Mouse (Mus musculus): ENCODE results near the gene Cacna1d. TPM values are rescaled to one million over a fixed set of nuclear protein-coding genes. Genes with fewer than 3 reads are reported as not detected.

The Cacna1d gene
- polyA plus RNA-seq, 1 experiment from 2014 or later = 7.2 TPM

DNA sequence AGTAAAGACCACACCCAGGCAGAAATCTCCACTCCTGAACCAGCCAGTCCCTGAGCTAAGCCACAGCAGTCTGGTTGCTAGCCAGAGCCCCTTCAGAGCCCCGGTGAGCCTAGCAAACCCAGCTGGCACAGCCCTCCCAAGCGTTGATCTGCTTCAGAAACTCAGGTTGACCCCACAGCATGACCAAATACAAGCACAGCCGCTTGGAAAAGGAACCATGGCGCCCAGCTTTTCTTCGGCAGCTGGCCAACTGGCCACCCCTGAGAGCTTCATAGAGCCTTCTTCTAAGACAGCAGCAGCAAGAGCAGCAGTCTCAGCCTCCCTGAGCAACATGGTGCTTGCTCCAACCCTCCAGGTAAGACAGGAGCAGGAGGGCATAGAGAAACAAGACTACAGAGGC lies 28.1 kb upstream of the Cacna1d start:
- Histone ChIP-seq H3K9me3 (ENCODE audit: control insufficient read depth, low read length) (no peaks in the 10 kb centered on the region), H3K4me2 (ENCODE audit: low read length) (no peak overlapping the region), H3K36me3 (ENCODE audit: control insufficient read depth, insufficient read depth, low read length) (peaks cover 81% of the 10 kb centered on the region), H3K4me1 (replicated peaks; ENCODE audit: control insufficient read depth, insufficient read depth, low read length) (no peaks in the 10 kb centered on the region), H3K9ac (ENCODE audit: low read length) (no peak overlapping the region), H3K27ac (ENCODE audit: low read depth) (no peak overlapping the region), H3K27me3 (replicated peaks; ENCODE audit: control insufficient read depth, insufficient read depth, low read length) (no peaks in the 10 kb centered on the region), H3K4me3 (ENCODE audit: low read depth, low read length) (no peak overlapping the region)
- ATAC-seq (replicated peaks; ENCODE audit: low FRiP score, low TSS enrichment, low read depth) (no peak), DNase-seq (ENCODE audit: low spot score) (no peak)
- WGBS = 93% methylated on average over 5 of the region's 5 CpGs

DNA sequence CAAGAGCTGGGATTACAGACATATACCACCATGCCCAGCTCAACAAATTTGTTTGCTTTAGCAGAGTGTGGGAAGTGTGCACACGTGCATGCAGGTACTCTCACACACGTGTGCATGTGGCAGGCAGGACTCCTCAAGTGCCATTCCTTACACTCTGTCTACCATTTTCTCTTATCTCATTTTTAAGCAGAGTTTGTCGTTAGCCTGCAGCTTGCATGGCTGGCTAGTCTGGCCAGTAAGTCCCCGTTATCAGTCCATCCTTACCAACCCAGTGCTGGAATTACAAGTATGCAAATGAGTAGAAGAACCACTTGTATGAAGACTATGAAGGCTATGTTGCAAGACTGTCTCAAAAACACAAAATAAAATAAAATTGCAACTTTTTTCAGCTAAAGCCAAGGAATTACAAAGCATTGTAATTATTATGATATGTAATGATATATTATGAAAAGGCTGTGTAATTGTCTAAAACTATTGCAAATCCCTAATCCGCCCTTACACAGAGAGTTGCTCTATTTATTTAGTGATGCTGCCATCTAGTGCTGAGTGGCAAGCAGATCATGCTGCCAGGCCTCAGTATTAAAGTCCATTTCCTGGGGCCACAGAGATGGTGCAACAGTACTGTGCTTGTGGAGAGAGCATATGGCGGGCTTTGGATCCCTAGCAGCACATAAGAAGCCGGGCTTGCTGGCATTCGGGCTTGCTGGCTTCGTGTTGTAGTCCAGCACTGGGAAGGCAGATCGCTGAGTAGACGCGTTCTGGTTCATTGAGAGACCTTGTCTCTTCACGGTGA lies 24.9 kb upstream of the Cacna1d start:
- H3K9me3 ChIP-seq (ENCODE audit: control insufficient read depth, low read length) = no peaks in the 10 kb centered on the region
- no peak overlapping the region for H3K4me3 ChIP-seq (ENCODE audit: low read depth, low read length)
- ATAC-seq (replicated peaks; ENCODE audit: low FRiP score, low TSS enrichment, low read depth) (0 out of 2 replicates have a peak, but pooled peaks have one; percentile 70), DNase-seq (ENCODE audit: low spot score) (no peak)
- H3K9ac ChIP-seq (ENCODE audit: low read length) = no peak overlapping the region
- H3K36me3 ChIP-seq (ENCODE audit: control insufficient read depth, insufficient read depth, low read length) = peaks cover 80% of the 10 kb centered on the region
- H3K27me3 ChIP-seq (replicated peaks; ENCODE audit: control insufficient read depth, insufficient read depth, low read length) = no peaks in the 10 kb centered on the region
- WGBS = 82% methylated on average over 13 of the region's 13 CpGs
- no peak overlapping the region for H3K27ac ChIP-seq (ENCODE audit: low read depth)
- no peaks in the 10 kb centered on the region for H3K4me1 ChIP-seq (replicated peaks; ENCODE audit: control insufficient read depth, insufficient read depth, low read length)
- no peak overlapping the region for H3K4me2 ChIP-seq (ENCODE audit: low read length)

- DNase-seq (ENCODE audit: low spot score) (no peak), ATAC-seq (replicated peaks; ENCODE audit: low FRiP score, low TSS enrichment, low read depth) (no peak)
- Histone ChIP-seq H3K4me2 (ENCODE audit: low read length) (no peak overlapping the region), H3K9ac (ENCODE audit: low read length) (no peak overlapping the region), H3K27ac (ENCODE audit: low read depth) (no peak overlapping the region), H3K27me3 (replicated peaks; ENCODE audit: control insufficient read depth, insufficient read depth, low read length) (no peaks in the 10 kb centered on the region), H3K4me1 (replicated peaks; ENCODE audit: control insufficient read depth, insufficient read depth, low read length) (no peaks in the 10 kb centered on the region), H3K4me3 (ENCODE audit: low read depth, low read length) (no peak overlapping the region), H3K9me3 (ENCODE audit: control insufficient read depth, low read length) (no peaks in the 10 kb centered on the region), H3K36me3 (ENCODE audit: control insufficient read depth, insufficient read depth, low read length) (peaks cover 71% of the 10 kb centered on the region)
- WGBS = 88% methylated on average over 5 of the region's 5 CpGs
Measured at GRCm38 (mm10) chr14:30512896-30513295, 21.6 kb upstream of the Cacna1d start.

DNA sequence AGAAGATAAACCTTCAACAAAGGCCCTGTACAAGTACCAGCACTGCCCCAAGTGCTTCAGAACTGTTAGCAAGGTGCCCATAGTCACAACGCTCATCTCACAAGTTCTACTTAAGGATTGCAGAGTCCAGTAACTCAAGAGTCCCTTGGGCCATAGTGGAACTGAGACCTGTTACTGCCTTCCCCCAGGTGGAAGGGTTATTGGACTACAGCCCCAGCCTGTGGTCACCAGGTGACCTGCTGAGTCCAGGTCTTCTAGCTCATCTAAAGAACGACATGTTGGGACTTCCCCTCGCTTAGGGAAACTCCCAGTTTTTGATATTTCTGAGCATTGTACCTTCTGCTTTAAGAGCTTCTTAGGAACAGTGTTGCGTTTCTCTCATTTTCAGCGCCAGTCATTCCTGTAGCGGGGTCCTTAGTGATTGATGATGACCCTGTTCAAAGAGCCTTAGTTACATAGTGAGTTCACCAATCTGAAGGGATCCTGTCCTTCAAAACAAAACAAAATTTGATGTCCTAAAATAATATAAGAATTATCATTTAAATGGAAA lies 19.0 kb upstream of the Cacna1d start:
- H3K36me3 ChIP-seq (ENCODE audit: control insufficient read depth, insufficient read depth, low read length) = peaks cover 84% of the 10 kb centered on the region

DNA sequence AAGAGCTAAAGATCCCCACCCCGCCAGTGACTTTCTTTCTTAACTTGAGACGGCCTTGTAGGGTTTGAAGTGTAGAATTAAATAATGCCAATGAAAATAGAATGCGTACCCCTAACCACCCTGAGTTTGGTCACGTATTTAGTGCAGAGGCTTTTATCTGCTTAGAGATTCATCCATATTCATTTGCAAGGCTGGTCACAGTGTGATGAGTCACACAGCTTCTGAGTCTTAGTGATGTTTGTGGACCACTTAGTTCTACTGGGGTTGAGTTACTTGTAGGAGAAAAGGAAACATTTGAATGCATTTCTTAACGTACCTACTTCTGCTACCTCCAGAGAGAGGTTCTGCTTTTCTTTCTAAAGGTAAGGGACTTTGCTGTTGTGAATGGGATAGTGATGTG lies 13.7 kb upstream of the Cacna1d start:
- no peak overlapping the region for H3K27ac ChIP-seq (ENCODE audit: low read depth)
- DNase-seq (ENCODE audit: low spot score) (no peak), ATAC-seq (replicated peaks; ENCODE audit: low FRiP score, low TSS enrichment, low read depth) (no peak)
- no peak overlapping the region for H3K9ac ChIP-seq (ENCODE audit: low read length)
- H3K9me3 ChIP-seq (ENCODE audit: control insufficient read depth, low read length) = no peaks in the 10 kb centered on the region
- no peak overlapping the region for H3K4me3 ChIP-seq (ENCODE audit: low read depth, low read length)
- no peaks in the 10 kb centered on the region for H3K4me1 ChIP-seq (replicated peaks; ENCODE audit: control insufficient read depth, insufficient read depth, low read length)
- H3K4me2 ChIP-seq (ENCODE audit: low read length) = no peak overlapping the region
- no peaks in the 10 kb centered on the region for H3K27me3 ChIP-seq (replicated peaks; ENCODE audit: control insufficient read depth, insufficient read depth, low read length)
- peaks cover 70% of the 10 kb centered on the region for H3K36me3 ChIP-seq (ENCODE audit: control insufficient read depth, insufficient read depth, low read length)
- WGBS = 94% methylated on average over 5 of the region's 5 CpGs

More for the DNA sequence above, 19.0 kb upstream of the Cacna1d start:
- no peaks in the 10 kb centered on the region for H3K9me3 ChIP-seq (ENCODE audit: control insufficient read depth, low read length)
- DNase-seq (ENCODE audit: low spot score) (no peak), ATAC-seq (replicated peaks; ENCODE audit: low FRiP score, low TSS enrichment, low read depth) (no peak)
- no peaks in the 10 kb centered on the region for H3K4me1 ChIP-seq (replicated peaks; ENCODE audit: control insufficient read depth, insufficient read depth, low read length)
- no peak overlapping the region for H3K9ac ChIP-seq (ENCODE audit: low read length)
- no peak overlapping the region for H3K27ac ChIP-seq (ENCODE audit: low read depth)
- H3K4me2 ChIP-seq (ENCODE audit: low read length) = no peak overlapping the region
- 93% methylated on average over 6 of the region's 6 CpGs for WGBS
- no peak overlapping the region for H3K4me3 ChIP-seq (ENCODE audit: low read depth, low read length)
- no peaks in the 10 kb centered on the region for H3K27me3 ChIP-seq (replicated peaks; ENCODE audit: control insufficient read depth, insufficient read depth, low read length)

- 90% methylated on average over 2 of the region's 2 CpGs for WGBS
- Histone ChIP-seq H3K9me3 (ENCODE audit: control insufficient read depth, low read length) (no peaks in the 10 kb centered on the region), H3K4me2 (ENCODE audit: low read length) (no peak overlapping the region), H3K27me3 (replicated peaks; ENCODE audit: control insufficient read depth, insufficient read depth, low read length) (no peaks in the 10 kb centered on the region), H3K27ac (ENCODE audit: low read depth) (no peak overlapping the region), H3K4me3 (ENCODE audit: low read depth, low read length) (no peak overlapping the region), H3K36me3 (ENCODE audit: control insufficient read depth, insufficient read depth, low read length) (peaks cover 35% of the 10 kb centered on the region), H3K9ac (ENCODE audit: low read length) (no peak overlapping the region), H3K4me1 (replicated peaks; ENCODE audit: control insufficient read depth, insufficient read depth, low read length) (no peaks in the 10 kb centered on the region)
- DNase-seq (ENCODE audit: low spot score) (no peak), ATAC-seq (replicated peaks; ENCODE audit: low FRiP score, low TSS enrichment, low read depth) (no peak)
Measured at GRCm38 (mm10) chr14:30498202-30498601, 6.9 kb upstream of the Cacna1d start.

GRCm38 (mm10) chr14:30494998-30495397 lies 3.7 kb upstream of the Cacna1d start:
- H3K4me1 ChIP-seq (replicated peaks; ENCODE audit: control insufficient read depth, insufficient read depth, low read length) = no peaks in the 10 kb centered on the region
- H3K9ac ChIP-seq (ENCODE audit: low read length) = no peak overlapping the region
- 63% methylated on average over 6 of the region's 6 CpGs for WGBS
- no peak overlapping the region; the same call in 1 of the 2 replicates for H3K27ac ChIP-seq (ENCODE audit: low read depth)
- ATAC-seq (replicated peaks; ENCODE audit: low FRiP score, low TSS enrichment, low read depth) (no peak), DNase-seq (ENCODE audit: low spot score) (no peak)
- no peaks in the 10 kb centered on the region for H3K9me3 ChIP-seq (ENCODE audit: control insufficient read depth, low read length)
- H3K4me3 ChIP-seq (ENCODE audit: low read depth, low read length) = no peak overlapping the region
- no peaks in the 10 kb centered on the region for H3K27me3 ChIP-seq (replicated peaks; ENCODE audit: control insufficient read depth, insufficient read depth, low read length)
- no peak overlapping the region for H3K4me2 ChIP-seq (ENCODE audit: low read length)
- peaks cover 54% of the 10 kb centered on the region for H3K36me3 ChIP-seq (ENCODE audit: control insufficient read depth, insufficient read depth, low read length)

GRCm38 (mm10) chr14:30493276-30493675 lies 2.0 kb upstream of the Cacna1d start:
- Histone ChIP-seq H3K4me2 (ENCODE audit: low read length) (no peak overlapping the region), H3K4me3 (ENCODE audit: low read depth, low read length) (no peak overlapping the region), H3K27me3 (replicated peaks; ENCODE audit: control insufficient read depth, insufficient read depth, low read length) (no peaks in the 10 kb centered on the region), H3K36me3 (ENCODE audit: control insufficient read depth, insufficient read depth, low read length) (peaks cover 69% of the 10 kb centered on the region), H3K4me1 (replicated peaks; ENCODE audit: control insufficient read depth, insufficient read depth, low read length) (no peaks in the 10 kb centered on the region), H3K9me3 (ENCODE audit: control insufficient read depth, low read length) (no peaks in the 10 kb centered on the region), H3K27ac (ENCODE audit: low read depth) (no peak overlapping the region), H3K9ac (ENCODE audit: low read length) (no peak overlapping the region)
- 74% methylated on average over 1 of the region's 1 CpGs for WGBS
- ATAC-seq (replicated peaks; ENCODE audit: low FRiP score, low TSS enrichment, low read depth) (no peak), DNase-seq (ENCODE audit: low spot score) (no peak)
